Mouse (Mus musculus): ENCODE data around the gene Pon1. TPM values are rescaled to one million over a fixed set of nuclear protein-coding genes. Genes with fewer than 3 reads are reported as not detected.

Pon1 gene
- 503 and 548 TPM in 2 replicates for polyA plus RNA-seq (2015; fragmentation: Nextera tagmentation; extraction: Ambion mirVana)

GRCm38 (mm10) chr6:5193693-5194092 is at the start of gene Pon1:
Gene Pon1 (minus strand): TSS chr6:5193946.
- H3K4me2 ChIP-seq (ENCODE audit: low read depth, low read length) = peak within 1 kb of the TSS; percentile 61
- H3K27ac ChIP-seq (ENCODE audit: low read depth) = peak within 1 kb of the TSS; percentile 69
- H3K4me1 ChIP-seq (ENCODE audit: insufficient read depth) = peaks cover 7% of the 10 kb centered on the region
- H3K27me3 ChIP-seq (ENCODE audit: insufficient read depth, low read length) = no peaks in the 10 kb centered on the region
- peak; percentile 67 for ATAC-seq
- H3K36me3 ChIP-seq (replicated peaks; ENCODE audit: insufficient read depth, low read length) = no peaks in the 10 kb centered on the region
- DNase-seq = peak; percentile 55
- TF ChIP-seq CTCF (IDR thresholded peaks at IDR 0.05; ENCODE audit: low read depth) = no peak
- no peak for TF ChIP-seq EP300 (IDR thresholded peaks at IDR 0.05; ENCODE audit: low read depth)
- H3K4me3 ChIP-seq (ENCODE audit: low read depth, low read length) = peak within 1 kb of the TSS; percentile 42
- no peaks in the 10 kb centered on the region for H3K9me3 ChIP-seq (ENCODE audit: low read length)
- peak within 1 kb of the TSS; percentile 62 for H3K9ac ChIP-seq (replicated peaks)
- whole genome bisulfite sequencing (ENCODE audit: insufficient replicate concordance) = 46% methylated on average over 5 of the region's 5 CpGs

- DNase-seq = no peak
- Histone ChIP-seq H3K27ac (ENCODE audit: low read depth) (no peak overlapping the region), H3K9me3 (ENCODE audit: low read length) (no peaks in the 10 kb centered on the region), H3K4me1 (ENCODE audit: insufficient read depth) (peaks cover 5% of the 10 kb centered on the region), H3K27me3 (ENCODE audit: insufficient read depth, low read length) (no peaks in the 10 kb centered on the region), H3K36me3 (replicated peaks; ENCODE audit: insufficient read depth, low read length) (peaks cover 12% of the 10 kb centered on the region; the same call in 1 of the 2 replicates), H3K4me3 (ENCODE audit: low read depth, low read length) (no peak overlapping the region), H3K4me2 (ENCODE audit: low read depth, low read length) (no peak overlapping the region), H3K9ac (replicated peaks) (no peak overlapping the region)
- ATAC-seq = no peak
- no peak for TF ChIP-seq EP300 (IDR thresholded peaks at IDR 0.05; ENCODE audit: low read depth)
- TF ChIP-seq CTCF (IDR thresholded peaks at IDR 0.05; ENCODE audit: low read depth) = no peak
- WGBS (ENCODE audit: insufficient replicate concordance) = 80% methylated on average over 3 of the region's 3 CpGs
Observed at GRCm38 (mm10) chr6:5238799-5239198, 45.1 kb upstream of the Pon1 start.

GRCm38 (mm10) chr6:5237510-5237909 is 43.8 kb upstream of the Pon1 start:
- no peak for DNase-seq
- Histone ChIP-seq H3K4me1 (ENCODE audit: insufficient read depth) (peaks cover 5% of the 10 kb centered on the region), H3K9ac (replicated peaks) (no peak overlapping the region), H3K36me3 (replicated peaks; ENCODE audit: insufficient read depth, low read length) (peaks cover 12% of the 10 kb centered on the region; the same call in 1 of the 2 replicates), H3K4me2 (ENCODE audit: low read depth, low read length) (no peak overlapping the region), H3K27ac (ENCODE audit: low read depth) (peak overlapping the region; percentile 7; the same call in 1 of the 2 replicates), H3K4me3 (ENCODE audit: low read depth, low read length) (no peak overlapping the region), H3K27me3 (ENCODE audit: insufficient read depth, low read length) (no peaks in the 10 kb centered on the region), H3K9me3 (ENCODE audit: low read length) (no peaks in the 10 kb centered on the region)
- TF ChIP-seq EP300 (IDR thresholded peaks at IDR 0.05; ENCODE audit: low read depth) (no peak), CTCF (IDR thresholded peaks at IDR 0.05; ENCODE audit: low read depth) (no peak)
- ATAC-seq = peak; percentile 35; the same call in 1 of the 2 replicates
- WGBS (ENCODE audit: insufficient replicate concordance) = 57% methylated on average over 4 of the region's 4 CpGs

GRCm38 (mm10) chr6:5236843-5237371 is 43.2 kb upstream of the Pon1 start:
- peaks cover 5% of the 10 kb centered on the region for H3K4me1 ChIP-seq (ENCODE audit: insufficient read depth)
- H3K36me3 ChIP-seq (replicated peaks; ENCODE audit: insufficient read depth, low read length) = peaks cover 15% of the 10 kb centered on the region; the same call in 1 of the 2 replicates
- DNase-seq (no peak), ATAC-seq (no peak)
- H3K4me3 ChIP-seq (ENCODE audit: low read depth, low read length) = no peak overlapping the region
- WGBS (ENCODE audit: insufficient replicate concordance) = 76% methylated on average over 8 of the region's 8 CpGs
- no peak overlapping the region for H3K4me2 ChIP-seq (ENCODE audit: low read depth, low read length)
- TF ChIP-seq CTCF (IDR thresholded peaks at IDR 0.05; ENCODE audit: low read depth) (no peak), EP300 (IDR thresholded peaks at IDR 0.05; ENCODE audit: low read depth) (no peak)
- H3K9ac ChIP-seq (replicated peaks) = no peak overlapping the region
- no peaks in the 10 kb centered on the region for H3K27me3 ChIP-seq (ENCODE audit: insufficient read depth, low read length)
- no peak overlapping the region for H3K27ac ChIP-seq (ENCODE audit: low read depth)
- no peaks in the 10 kb centered on the region for H3K9me3 ChIP-seq (ENCODE audit: low read length)

- H3K9ac ChIP-seq (replicated peaks) = no peak overlapping the region
- H3K4me1 ChIP-seq (ENCODE audit: insufficient read depth) = peaks cover 5% of the 10 kb centered on the region
- no peaks in the 10 kb centered on the region for H3K27me3 ChIP-seq (ENCODE audit: insufficient read depth, low read length)
- no peak overlapping the region for H3K4me3 ChIP-seq (ENCODE audit: low read depth, low read length)
- no peak overlapping the region for H3K4me2 ChIP-seq (ENCODE audit: low read depth, low read length)
- no peaks in the 10 kb centered on the region for H3K9me3 ChIP-seq (ENCODE audit: low read length)
- WGBS (ENCODE audit: insufficient replicate concordance) = 55% methylated on average over 3 of the region's 3 CpGs
- H3K36me3 ChIP-seq (replicated peaks; ENCODE audit: insufficient read depth, low read length) = peaks cover 18% of the 10 kb centered on the region; the same call in 1 of the 2 replicates
- ATAC-seq (no peak), DNase-seq (no peak)
- no peak overlapping the region for H3K27ac ChIP-seq (ENCODE audit: low read depth)
- TF ChIP-seq CTCF (IDR thresholded peaks at IDR 0.05; ENCODE audit: low read depth) (no peak), EP300 (IDR thresholded peaks at IDR 0.05; ENCODE audit: low read depth) (no peak)
Observed at GRCm38 (mm10) chr6:5234563-5234962, 40.8 kb upstream of the Pon1 start.

GRCm38 (mm10) chr6:5233812-5234211 is 40.1 kb upstream of the Pon1 start:
- H3K4me1 ChIP-seq (ENCODE audit: insufficient read depth) = peaks cover 5% of the 10 kb centered on the region
- no peaks in the 10 kb centered on the region for H3K9me3 ChIP-seq (ENCODE audit: low read length)
- no peak overlapping the region for H3K4me2 ChIP-seq (ENCODE audit: low read depth, low read length)
- H3K27me3 ChIP-seq (ENCODE audit: insufficient read depth, low read length) = no peaks in the 10 kb centered on the region
- H3K27ac ChIP-seq (ENCODE audit: low read depth) = no peak overlapping the region
- H3K9ac ChIP-seq (replicated peaks) = no peak overlapping the region
- H3K4me3 ChIP-seq (ENCODE audit: low read depth, low read length) = no peak overlapping the region
- peaks cover 14% of the 10 kb centered on the region; the same call in 1 of the 2 replicates for H3K36me3 ChIP-seq (replicated peaks; ENCODE audit: insufficient read depth, low read length)
- ATAC-seq (no peak), DNase-seq (no peak)
- TF ChIP-seq CTCF (IDR thresholded peaks at IDR 0.05; ENCODE audit: low read depth) (no peak), EP300 (IDR thresholded peaks at IDR 0.05; ENCODE audit: low read depth) (no peak)
- 74% methylated on average over 1 of the region's 1 CpGs for WGBS (ENCODE audit: insufficient replicate concordance)
